Mouse (Mus musculus) common myeloid progenitor, adult 5-6 weeks (primary cell): ENCODE measurements around the gene Tk2. TPM values are rescaled to one million over a fixed set of nuclear protein-coding genes. Genes with fewer than 3 reads are reported as not detected.
"Not testable (repeated sequence)": the region's sequence is repeated elsewhere in the genome, so short reads cannot be mapped to it uniquely, and the experiment has no call there.

Source experiments
- ATAC-seq: replicated peaks from 2 replicates; pipeline ENCODE4 v1.8.0; 2016; ENCODE audit warnings: low read depth, mild to moderate bottlenecking, moderate TSS enrichment, inconsistent platforms; ENCODE audit not compliant: poor library complexity, severe bottlenecking
- total RNA-seq: library from RNA; stranded (forward); fragments of 200-1000, 187-1606 nt; gene quantifications from 2 replicates; pipeline ENCODE4 v1.2.3, GENCODE M21; 2017

The Tk2 gene
- 5.8 and 13.9 TPM in 2 replicates for total RNA-seq

GRCm38 (mm10) chr8:104248276-104248675 lies at the start of gene Tk2:
Tk2 (minus strand) TSS chr8:104248558.
- ATAC-seq = peak; percentile 66

GRCm38 (mm10) chr8:104294396-104294795 lies 46.0 kb upstream of the Tk2 start:
- no peak for ATAC-seq

DNA sequence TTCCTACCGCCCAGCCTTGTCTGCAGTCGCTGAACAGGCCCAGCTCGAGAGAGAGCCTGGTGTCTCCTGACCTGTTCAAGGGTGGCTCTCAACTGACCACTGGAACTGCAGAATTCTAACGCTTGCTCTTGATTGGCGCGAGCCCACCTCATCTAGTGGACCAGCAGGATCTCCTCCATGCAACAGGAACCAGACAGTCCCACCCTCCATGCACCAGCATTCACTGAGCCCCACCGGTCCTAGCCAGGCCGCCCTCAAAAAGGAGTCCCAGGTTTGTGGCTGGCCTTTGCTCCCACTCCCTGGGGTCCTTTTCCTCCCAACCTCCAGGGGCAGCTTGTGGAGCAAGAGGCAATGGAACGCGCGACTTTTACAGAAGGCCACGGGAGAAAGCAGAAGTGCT lies 44.7 kb upstream of the Tk2 start, which contains the start of gene Cmtm2a:
Gene Cmtm2a (minus strand): TSS at position 101 of the 400 bp plus-strand sequence.
- not testable (repeated sequence) for ATAC-seq

- ATAC-seq = no peak
Measured at GRCm38 (mm10) chr8:104268937-104269440, 20.6 kb upstream of the Tk2 start.

DNA sequence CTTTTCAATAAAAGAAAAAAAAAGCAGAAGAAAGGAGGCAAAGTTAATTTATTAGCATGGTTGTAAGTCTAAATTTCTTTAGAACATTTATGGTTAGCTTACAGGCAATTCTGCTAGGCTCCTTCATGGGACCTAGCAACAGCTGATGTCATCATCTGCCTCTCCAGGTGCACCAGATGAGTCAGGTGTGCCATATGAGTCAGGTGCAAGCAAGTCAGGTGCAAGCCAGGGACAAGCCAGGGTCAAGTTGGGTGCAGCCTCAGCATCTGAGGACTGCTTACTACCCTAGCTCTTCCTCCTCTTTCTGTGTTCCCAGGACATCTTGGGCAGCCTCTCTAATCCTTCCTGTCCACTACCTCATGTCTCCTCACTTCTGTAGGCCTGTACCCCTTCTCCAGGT lies 20.0 kb upstream of the Tk2 start:
- ATAC-seq = no peak

DNA sequence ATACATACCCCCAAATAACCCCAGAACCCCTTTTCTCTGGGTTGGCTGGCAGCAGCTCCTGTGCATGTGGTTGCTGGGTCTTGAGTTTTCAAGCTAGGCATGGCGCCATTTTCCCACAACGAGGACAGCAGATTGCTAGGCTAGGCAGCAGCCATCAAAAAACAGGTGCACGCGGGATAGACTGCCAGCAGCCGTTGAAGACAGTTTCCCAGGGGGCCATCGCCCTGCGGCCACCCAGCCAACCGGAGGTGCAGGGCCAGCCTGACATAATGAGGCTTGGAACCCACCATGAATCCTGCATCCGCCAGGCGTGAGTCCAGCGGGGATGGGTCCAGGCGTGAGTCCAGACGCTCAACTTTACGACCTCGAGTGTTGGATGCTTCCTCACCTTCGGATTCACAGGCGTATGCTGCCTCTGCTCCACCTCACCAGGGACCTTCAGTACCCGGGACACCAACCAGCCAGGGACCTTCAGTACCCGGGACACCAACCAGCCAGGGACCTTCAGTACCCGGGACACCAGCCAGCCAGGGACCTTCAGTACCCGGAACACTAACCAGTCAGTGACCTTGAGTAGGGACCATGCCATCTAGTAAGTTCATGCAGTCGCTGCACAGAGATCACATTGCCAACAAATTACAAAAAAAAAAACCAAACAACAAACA lies 16.0 kb upstream of the Tk2 start:
- ATAC-seq = not testable (repeated sequence)

DNA sequence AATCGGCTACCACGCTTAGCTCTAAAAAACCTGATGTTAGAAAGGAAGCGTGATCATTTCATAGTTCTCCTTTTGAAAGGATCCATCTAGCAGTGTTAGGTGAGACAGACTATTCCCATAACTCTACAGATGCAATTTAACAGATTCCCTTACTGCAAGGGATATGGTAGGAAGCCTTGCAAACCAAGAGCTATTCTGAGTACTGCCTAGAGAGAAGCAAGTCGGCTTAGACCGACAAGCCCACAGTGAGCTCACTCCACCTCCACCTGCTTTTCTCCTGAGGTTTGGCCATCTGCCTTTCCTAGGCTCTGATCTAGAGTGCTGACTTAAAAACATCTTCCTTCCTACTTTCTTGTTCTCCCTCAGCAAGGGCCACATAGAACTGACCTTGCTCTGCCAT lies 13.4 kb upstream of the Tk2 start:
- ATAC-seq = not testable (repeated sequence)

DNA sequence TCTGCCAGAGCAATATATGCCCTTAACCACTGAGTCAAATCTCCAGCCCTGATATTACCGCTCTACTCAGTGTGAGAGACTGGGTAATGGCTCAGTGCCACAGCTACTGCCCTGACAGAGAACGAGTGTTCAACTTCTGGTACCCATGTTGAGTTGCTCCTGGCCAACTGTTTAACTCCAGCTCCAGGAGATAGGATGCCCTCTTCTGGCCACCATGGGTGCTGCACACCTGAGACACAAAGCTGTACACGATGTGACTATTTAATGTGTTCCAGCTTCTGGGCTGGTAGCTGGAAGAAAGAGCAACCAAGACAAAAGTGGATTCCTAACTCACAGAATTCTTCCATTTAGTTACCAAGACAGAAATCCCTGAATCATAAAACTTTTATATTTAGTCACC lies 4.7 kb upstream of the Tk2 start:
- no peak; the same call in 1 of the 2 replicates for ATAC-seq

DNA sequence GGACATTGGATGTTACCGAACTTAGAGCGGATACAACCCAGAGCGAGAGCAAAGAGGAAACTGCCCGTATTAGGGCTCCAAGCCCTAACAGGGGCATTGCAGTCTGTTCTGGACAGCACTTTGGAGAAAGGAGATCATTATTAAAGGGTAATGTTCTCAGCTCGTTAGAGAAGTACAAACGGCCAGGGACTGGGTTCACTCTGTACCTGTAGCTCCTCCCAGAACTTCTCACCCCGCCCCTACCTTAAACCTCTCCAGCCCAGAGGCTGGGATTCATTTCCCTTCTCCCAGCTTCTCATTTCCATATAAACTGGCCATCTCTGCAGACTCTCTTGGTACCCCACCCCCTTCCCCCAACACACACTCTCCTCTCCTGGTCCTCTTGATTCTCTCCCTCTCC lies 3.1 kb upstream of the Tk2 start:
- 0 out of 2 replicates have a peak, but pooled peaks have one; percentile 0 for ATAC-seq

DNA sequence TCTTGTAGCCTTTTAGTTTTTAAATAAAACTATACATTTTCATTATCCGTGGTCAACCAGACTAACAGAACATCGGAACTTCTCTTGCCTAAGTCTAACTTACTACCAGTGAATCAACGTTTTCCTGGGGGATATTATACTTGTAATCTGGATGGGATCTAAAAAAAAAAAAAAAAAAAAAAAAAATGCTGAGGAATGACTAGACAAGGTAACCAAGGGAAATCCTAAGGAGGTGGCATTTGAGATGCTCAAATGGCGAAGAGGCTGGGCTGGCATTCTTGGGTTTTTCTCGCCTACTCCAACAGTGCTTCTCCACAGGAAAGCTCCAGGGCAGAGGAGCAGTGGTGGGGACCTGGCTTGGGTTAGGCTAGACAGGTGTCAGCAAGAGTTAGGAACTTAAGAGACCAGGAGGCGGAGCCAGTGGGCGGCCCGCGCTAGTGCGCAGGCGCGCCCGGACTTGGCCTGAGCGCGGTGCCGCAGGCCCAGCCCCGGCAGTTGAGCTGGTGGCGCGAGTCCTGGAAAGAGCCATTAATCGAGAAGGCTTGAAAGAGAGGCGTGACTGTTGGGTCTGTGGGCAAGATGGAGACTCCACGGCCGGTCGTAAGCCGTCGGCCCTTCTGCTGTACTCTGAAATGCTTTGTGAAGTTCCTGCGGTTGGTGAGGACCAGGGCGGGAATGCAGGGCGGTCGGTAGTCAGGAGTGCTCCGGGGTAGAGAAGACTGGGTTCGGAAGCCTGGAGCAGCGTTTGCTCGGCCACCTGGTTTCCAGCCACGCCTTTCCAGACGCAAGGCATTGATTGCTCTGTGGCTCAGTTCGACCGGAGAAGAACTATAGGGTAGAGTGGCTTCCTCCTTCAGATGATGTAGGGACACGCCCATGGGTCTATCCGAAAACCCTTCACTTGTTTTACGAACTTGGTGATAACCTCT lies 2.3 kb upstream of the Tk2 start, which contains the start of gene Cklf:
Gene Cklf (plus strand): TSS at position 423 of the 929 bp plus-strand sequence.
- peak; percentile 54 for ATAC-seq

GRCm38 (mm10) chr8:104249442-104249996 lies 1.2 kb upstream of the Tk2 start:
- ATAC-seq = no peak

DNA sequence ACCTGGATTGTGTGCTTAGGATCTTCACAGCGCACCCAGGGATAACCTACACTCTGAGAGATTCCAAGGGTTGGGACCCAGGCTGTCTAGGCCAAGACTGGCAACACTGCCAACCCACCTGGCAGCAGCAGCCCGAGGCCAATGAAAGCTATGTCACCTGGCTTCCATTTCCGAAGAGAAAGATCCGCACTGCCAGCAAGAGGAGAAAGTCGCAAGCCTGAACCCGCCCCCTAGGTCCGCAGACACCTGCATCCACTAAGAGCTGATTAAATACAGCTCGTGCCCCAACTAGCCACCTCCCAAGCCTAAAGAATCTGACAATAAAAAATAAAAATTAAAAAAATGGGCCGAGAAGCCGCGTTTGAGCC lies 466 bp downstream of the Tk2 start:
- ATAC-seq = no peak

GRCm38 (mm10) chr8:104247054-104247907 lies 1.1 kb downstream of the Tk2 start:
- peak; percentile 47 for ATAC-seq

DNA sequence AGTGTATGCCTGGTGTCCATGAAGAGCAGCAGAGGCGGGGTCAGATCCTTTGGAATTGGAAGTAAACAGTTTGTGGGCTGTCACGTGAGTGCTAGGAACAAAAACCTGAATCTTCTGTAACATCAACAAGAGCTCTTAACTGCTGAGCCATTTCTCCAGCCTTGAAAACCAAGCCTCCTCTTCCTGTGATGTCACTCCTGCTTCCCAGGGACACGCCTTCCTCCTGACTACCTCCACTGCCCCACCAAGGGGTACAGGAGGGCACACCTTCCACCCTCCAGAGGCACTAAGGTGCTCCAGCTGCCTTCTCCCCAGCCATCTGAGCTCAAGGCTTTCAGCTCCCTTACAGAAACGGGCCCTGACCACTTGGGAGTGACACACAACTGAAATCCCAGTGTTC lies 1.7 kb downstream of the Tk2 start:
- 0 out of 2 replicates have a peak, but pooled peaks have one; percentile 0 for ATAC-seq

GRCm38 (mm10) chr8:104242038-104242644 lies 6.2 kb downstream of the Tk2 start:
- ATAC-seq = no peak

DNA sequence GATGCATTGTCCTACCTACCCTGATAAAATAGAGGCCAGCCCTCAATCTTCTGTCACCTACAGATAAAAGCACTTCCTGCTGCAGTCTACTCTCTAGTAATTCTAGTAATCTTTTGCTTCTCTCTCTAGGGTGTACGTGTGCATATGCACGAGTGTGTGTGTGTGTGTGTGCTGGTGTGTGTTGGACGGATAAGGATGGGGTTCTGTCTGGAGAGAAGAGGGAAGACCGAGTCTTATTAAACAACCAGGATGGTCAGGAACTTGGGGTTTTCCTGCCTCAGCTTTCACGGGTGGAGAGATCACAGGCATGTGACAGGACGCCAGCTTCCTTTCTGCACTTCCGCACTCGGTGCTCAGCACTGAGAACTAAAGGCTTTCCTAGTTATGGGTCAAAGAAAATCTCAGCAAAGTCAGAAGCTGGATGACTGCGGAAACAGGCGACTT lies 8.9 kb downstream of the Tk2 start:
- peak; percentile 77 for ATAC-seq

- no peak for ATAC-seq
Measured at GRCm38 (mm10) chr8:104234573-104234972, 13.8 kb downstream of the Tk2 start.

- peak; percentile 86 for ATAC-seq
Measured at GRCm38 (mm10) chr8:104232919-104233318, 15.4 kb downstream of the Tk2 start.

- ATAC-seq = no peak
Measured at GRCm38 (mm10) chr8:104232039-104232438, 16.3 kb downstream of the Tk2 start.
